Mouse (Mus musculus): ENCODE measurements around the gene Ptges3l. TPM values are rescaled to one million over a fixed set of nuclear protein-coding genes. Genes with fewer than 3 reads are reported as not detected.
"Not testable (repeated sequence)": the region's sequence is repeated elsewhere in the genome, so short reads cannot be mapped to it uniquely, and the experiment has no call there.

Ptges3l gene
- total RNA-seq, 2 experiments from 2014 or later, result 3.4 TPM

DNA sequence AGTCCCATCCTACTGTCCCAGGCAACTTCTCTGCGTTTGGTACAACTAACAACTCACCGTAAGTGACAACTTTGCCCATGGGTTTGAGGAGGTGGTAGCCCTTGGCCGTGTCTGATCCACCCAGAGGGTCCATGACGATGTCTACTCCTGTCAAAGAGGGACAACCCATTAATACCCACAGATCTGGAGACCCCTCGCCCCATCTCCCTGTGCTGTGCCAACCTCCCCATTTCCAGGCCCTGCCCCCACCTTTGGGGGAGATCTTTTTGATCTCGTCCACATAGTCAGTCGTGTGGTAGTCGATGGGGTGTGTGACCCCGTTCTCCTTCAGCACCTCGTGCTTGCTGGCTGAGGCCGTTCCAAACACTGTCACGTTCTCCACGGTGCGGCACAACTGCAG lies 37.0 kb upstream of the Ptges3l start:
- intact Hi-C loops (cut with DNase I), result no loop called here
- peak in 1 of 2 experiments; percentile 20 for DNase-seq (ENCODE audit: extremely low spot score in 1 of 2, low spot score in 2 of 2)

DNA sequence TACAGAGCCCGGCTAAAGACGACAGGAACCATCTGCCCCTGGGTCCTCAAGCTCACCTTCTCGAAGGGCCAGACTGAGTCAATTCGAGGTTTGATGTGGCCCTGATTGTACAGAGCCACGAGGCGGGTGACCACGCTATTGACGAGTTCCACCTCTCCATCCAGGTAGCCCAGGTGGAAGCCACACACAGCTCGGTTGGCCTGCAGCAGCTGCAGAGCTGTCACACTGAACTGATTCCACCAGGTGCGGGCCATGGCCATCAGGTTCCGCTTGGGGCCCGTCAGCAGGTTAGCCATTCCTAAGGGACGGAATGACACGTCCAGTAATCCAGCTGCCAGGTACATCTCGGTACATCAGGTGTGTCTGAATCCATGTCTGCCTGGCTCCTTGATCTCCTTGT lies 35.2 kb upstream of the Ptges3l start:
- DNase-seq (ENCODE audit: extremely low spot score in 1 of 2, low spot score in 2 of 2), result no peak
- intact Hi-C loops (cut with DNase I), result no loop called here

GRCm38 (mm10) chr11:101459716-101460115 lies 34.6 kb upstream of the Ptges3l start:
- intact Hi-C loops (cut with DNase I), result no loop called here
- DNase-seq (ENCODE audit: extremely low spot score in 1 of 2, low spot score in 2 of 2), result no peak

- intact Hi-C loops (cut with DNase I), result no loop called here
- no peak for DNase-seq (ENCODE audit: extremely low spot score in 1 of 2, low spot score in 2 of 2)
Measured at GRCm38 (mm10) chr11:101458217-101458616, 33.1 kb upstream of the Ptges3l start.

GRCm38 (mm10) chr11:101457631-101458030 lies 32.5 kb upstream of the Ptges3l start:
- intact Hi-C loops (cut with DNase I), result no loop called here
- DNase-seq (ENCODE audit: extremely low spot score in 1 of 2, low spot score in 2 of 2), result no peak

- no peak for DNase-seq (ENCODE audit: extremely low spot score in 1 of 2, low spot score in 2 of 2)
- intact Hi-C loops (cut with DNase I), result no loop called here
Measured at GRCm38 (mm10) chr11:101455627-101456026, 30.5 kb upstream of the Ptges3l start.

GRCm38 (mm10) chr11:101454702-101455101 lies 29.6 kb upstream of the Ptges3l start:
- intact Hi-C loops (cut with DNase I), result no loop called here
- no peak for DNase-seq (ENCODE audit: extremely low spot score in 1 of 2, low spot score in 2 of 2)

DNA sequence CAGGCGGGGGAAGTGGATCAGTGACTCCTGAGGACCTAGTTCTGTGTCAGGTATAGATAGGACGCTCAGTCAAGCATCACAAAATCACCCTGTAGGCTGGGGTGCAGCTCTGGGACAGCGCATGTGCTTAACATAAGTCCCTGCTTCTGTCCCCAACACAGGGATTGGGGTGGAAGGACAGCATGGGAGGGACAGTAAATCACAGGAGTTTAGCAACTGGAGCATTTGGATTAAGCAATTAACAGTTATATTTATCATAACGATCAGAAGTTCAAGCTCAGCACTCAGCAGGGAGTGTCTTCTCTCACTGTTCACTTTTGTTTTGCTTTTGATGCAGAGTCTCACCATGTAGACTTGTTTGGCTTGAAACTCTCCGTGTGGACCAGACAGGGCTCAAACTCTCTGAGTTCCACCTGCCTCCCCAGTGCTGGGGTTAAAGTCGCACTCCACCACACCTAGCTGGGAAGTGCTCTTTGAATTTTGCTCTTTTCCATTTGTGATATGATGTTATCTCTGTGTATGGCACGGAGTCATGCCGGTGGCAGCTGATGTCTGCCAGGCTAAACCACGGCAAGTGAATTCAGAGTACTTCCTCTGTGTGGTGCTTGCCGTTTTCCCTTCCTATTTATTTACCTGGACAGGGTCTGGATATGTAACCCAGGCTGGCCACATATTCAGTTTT lies 27.1 kb upstream of the Ptges3l start:
- intact Hi-C loops (cut with DNase I), result no loop called here

GRCm38 (mm10) chr11:101451536-101451935 lies 26.4 kb upstream of the Ptges3l start:
- intact Hi-C loops (cut with DNase I), result no loop called here
- DNase-seq (ENCODE audit: extremely low spot score in 1 of 2, low spot score in 2 of 2), result no peak

More for the DNA sequence above, 27.1 kb upstream of the Ptges3l start:
- DNase-seq (ENCODE audit: extremely low spot score in 1 of 2, low spot score in 2 of 2), result peak in 1 of 2 experiments; percentile 3

- DNase-seq (ENCODE audit: extremely low spot score in 1 of 2, low spot score in 2 of 2), result no peak
- intact Hi-C loops (cut with DNase I), result no loop called here
Measured at GRCm38 (mm10) chr11:101450394-101450793, 25.3 kb upstream of the Ptges3l start.

DNA sequence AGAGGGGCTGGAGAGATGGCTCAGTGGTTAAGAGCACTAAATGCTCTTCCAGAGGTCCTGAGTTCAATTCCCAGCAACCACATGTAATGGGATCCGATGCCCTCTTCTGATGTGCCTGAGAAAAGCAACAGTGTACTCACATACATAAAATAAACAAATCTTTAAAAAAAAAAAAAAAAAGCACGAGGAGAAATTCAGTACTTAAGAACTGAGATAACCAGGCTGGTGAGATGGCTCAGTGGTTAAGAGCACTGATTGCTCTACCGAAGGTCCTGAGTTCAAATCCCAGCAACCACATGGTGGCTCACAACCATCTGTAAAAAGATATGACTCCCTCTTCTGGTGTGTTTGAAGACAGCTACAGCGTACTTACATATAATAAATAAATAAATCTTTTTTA lies 24.5 kb upstream of the Ptges3l start:
- DNase-seq (ENCODE audit: extremely low spot score in 1 of 2, low spot score in 2 of 2); intact Hi-C loops (cut with DNase I): not testable (repeated sequence)

- intact Hi-C loops (cut with DNase I), result no loop called here
- DNase-seq (ENCODE audit: extremely low spot score in 1 of 2, low spot score in 2 of 2), result no peak
Measured at GRCm38 (mm10) chr11:101448899-101449298, 23.8 kb upstream of the Ptges3l start.

DNA sequence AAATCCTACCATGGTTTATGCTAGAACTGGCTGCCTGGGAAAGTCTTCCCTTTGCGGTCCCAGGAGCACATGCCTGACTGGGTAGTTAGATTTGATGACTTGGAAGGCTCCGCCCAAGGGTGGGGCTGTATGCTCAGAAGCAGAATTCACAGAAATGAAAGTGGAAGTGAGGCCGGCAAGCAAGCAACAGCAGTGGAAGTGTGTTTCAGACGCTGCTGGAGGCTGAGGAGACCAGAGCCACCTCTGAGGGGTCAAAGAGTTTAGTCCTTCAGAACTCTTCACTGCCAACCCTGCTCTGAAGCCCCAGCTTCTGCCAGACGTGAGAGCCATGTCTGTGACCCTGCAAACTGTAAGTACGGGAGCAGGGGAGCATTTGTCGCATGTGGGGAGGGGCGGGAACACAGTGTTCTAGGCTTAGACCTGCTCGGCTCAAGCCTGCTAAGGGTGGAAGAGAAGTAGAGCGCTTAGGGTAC lies 23.2 kb upstream of the Ptges3l start, which contains the start of gene Ifi35:
TSS of gene Ifi35 (plus strand) at position 134 of the 473 bp plus-strand sequence.
- DNase-seq (ENCODE audit: extremely low spot score in 1 of 2, low spot score in 2 of 2), result peak in 1 of 2 experiments; percentile 79
- intact Hi-C loops (cut with DNase I), result no loop called here

DNA sequence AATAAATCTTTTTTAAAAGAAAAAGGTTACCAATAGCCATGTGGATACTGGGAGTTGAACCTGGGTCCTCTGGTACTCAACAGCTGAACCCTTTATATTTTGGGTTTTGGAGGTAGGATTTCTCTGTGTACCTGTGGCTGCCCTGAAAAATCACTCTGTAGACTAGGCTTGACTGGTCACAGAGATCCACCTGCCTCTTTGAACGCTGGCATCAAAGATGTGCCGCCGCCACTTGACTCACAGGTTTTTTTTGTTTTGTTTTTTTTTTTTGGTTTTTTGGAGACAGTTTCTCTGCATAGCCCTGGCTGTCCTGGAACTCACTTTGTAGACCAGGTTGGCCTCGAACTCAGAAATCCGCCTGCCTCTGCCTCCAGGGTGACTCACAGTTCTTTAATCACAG lies 22.7 kb upstream of the Ptges3l start:
- intact Hi-C loops (cut with DNase I), result no loop called here
- no peak for DNase-seq (ENCODE audit: extremely low spot score in 1 of 2, low spot score in 2 of 2)

- intact Hi-C loops (cut with DNase I); DNase-seq (ENCODE audit: extremely low spot score in 1 of 2, low spot score in 2 of 2): not testable (repeated sequence)
Measured at GRCm38 (mm10) chr11:101446860-101447259, 21.7 kb upstream of the Ptges3l start.

GRCm38 (mm10) chr11:101446319-101446718 lies 21.2 kb upstream of the Ptges3l start:
- no peak for DNase-seq (ENCODE audit: extremely low spot score in 1 of 2, low spot score in 2 of 2)
- intact Hi-C loops (cut with DNase I), result no loop called here

GRCm38 (mm10) chr11:101442760-101443159 lies 17.6 kb upstream of the Ptges3l start:
- intact Hi-C loops (cut with DNase I), result no loop called here

DNA sequence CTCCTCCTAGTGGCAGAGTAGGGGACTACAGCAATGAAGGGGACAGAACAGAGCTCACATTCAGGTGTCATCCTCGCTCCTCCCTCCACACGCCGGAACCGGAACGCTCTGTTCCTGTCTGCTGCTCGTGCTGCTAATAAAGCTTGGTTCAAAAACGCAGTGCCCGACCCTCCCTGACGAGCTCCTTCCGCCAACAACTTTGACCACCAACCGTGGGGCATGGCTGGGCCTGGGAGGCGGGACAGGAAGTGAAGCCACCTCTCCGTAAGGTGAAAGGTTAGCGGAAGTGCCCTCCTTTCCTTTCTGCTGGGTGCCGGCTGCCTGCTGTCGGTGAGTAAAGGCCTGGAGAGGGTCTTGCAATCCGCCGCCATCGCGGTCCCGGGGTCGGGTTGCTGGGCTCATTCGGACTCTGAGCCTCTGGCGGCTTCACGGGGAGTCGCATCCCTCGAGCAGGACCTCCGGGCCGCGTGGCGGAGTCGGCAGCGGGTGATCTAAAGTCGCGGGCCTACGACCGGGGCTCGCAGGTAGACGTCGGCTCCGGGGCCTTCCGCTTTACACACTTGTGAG lies 17.1 kb upstream of the Ptges3l start, which contains the start of gene Rpl27:
TSS of gene Rpl27 (plus strand) at position 172 of the 567 bp plus-strand sequence.
- DNase-seq (ENCODE audit: extremely low spot score in 1 of 2, low spot score in 2 of 2), result peak; percentile 98 to 99
- intact Hi-C loops (cut with DNase I), result no loop called here

More at GRCm38 (mm10) chr11:101442760-101443159, 17.6 kb upstream of the Ptges3l start:
- no peak for DNase-seq (ENCODE audit: extremely low spot score in 1 of 2, low spot score in 2 of 2)

DNA sequence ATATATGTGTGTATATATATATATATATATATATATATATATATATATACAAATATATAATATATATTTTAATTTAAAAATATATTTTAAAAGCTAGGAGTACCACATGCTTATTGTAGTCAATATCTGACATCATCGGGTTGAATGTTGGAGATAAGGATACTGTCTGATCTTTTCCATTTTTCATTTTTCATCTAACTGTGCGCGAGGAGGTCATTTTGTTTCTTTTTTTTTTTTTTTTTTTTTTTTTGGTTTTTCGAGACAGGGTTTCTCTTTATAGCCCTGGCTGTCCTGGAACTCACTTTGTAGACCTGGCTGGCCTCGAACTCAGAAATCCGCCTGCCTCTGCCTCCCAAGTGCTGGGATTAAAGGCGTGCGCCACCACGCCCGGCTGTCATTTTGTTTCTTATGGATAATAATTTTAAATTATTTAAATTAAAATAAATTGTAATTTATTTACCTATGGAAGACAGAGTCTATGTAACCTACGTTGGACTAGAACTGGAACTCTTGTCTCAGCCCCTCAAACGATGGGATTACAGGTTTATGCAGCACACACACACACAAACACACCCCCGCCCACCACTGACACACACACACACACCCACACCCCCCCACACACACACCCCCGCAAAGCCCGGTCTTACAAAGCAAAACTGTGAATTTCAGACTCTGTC lies 16.5 kb upstream of the Ptges3l start:
- intact Hi-C loops (cut with DNase I), result not testable (repeated sequence)

GRCm38 (mm10) chr11:101438006-101438405 lies 12.9 kb upstream of the Ptges3l start:
- intact Hi-C loops (cut with DNase I), result not testable (repeated sequence)

More for the DNA sequence above, 16.5 kb upstream of the Ptges3l start:
- DNase-seq (ENCODE audit: extremely low spot score in 1 of 2, low spot score in 2 of 2), result not testable (repeated sequence)

More at GRCm38 (mm10) chr11:101438006-101438405, 12.9 kb upstream of the Ptges3l start:
- DNase-seq (ENCODE audit: extremely low spot score in 1 of 2, low spot score in 2 of 2), result not testable (repeated sequence)
